Mouse (Mus musculus): ENCODE data around the gene Rprml.

The Rprml gene

DNA sequence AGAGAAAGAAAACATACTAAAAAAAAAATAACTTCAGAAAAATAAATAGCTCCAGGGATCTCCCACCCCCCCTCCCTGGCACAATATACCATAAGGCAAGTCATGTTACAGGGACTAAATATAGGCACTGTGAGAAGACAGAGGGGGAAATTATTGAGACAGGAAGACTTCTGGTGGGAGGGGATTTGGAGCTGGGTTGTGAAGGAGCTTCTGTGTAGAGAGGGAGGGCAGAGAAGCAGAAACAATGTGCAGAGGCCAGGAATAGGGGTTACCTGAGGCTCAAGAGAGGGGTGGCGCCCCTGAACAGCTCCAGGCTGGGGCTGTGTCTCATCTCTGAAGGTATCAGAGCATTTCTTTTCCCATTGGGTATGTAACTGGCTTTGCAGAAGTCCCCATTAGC lies 16.3 kb downstream of the Rprml start:
- no peak for DNase-seq (ENCODE audit: low read depth)

DNA sequence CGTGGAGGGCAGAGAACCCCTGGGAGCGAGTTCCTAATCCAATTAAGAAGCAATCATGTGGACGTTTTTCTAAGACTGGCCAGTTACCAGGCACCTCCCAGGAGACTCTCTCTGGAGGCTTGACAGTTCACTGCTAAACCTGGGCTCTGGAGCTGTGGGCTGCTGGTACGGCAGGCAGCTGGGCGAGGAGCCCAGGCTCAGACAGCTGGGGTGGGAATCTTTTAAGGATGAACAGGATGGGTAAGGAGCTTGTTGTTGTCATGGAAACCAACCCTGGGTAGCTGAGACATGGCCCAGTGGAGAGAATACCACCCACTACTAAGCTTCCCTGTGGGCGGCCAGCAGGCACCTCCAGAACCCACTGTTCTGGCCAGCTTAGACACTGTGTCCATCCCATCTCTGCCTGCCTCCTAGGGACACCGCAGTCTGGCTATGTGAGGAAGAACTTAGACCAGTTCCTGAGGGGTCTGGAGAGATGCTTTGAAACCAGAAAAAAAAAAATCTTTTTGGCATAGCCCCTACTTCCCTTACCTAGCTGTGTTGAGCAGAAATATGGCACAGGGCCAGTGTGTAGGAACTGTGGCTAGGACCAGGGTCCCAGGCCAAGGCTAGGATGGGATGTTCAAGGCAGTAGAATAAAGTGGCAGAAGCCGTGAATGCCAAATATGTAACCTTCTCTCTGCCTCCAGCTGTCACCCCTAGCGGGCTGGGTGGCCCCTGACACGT lies 17.0 kb downstream of the Rprml start:
- DNase-seq (ENCODE audit: low read depth), result no peak

DNA sequence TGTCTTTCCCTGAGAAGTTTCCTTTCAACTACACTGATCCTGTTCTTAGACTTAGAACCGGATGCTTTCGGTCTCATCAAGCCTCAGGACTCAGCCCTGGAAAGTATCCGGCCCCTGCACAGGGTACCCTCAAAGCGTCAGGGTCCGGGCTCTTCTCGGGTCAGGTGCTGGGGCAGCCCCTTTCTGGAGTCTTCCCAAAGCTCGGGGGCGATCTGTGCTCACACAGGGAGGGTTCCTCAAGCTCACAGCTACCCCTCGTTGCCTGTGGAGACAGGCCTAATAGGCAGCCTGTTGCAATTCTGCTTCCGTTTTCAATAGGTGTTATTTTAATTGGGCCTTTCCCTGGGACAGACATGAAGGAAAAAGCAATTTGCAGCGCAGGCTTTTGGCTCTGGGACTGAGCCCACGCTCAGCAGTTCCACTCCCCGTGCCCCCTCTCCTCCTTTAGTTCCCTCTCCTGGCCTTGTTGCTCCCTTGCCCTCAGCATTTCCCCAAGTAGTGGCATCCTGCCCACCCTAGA lies 17.6 kb downstream of the Rprml start:
- no peak for DNase-seq (ENCODE audit: low read depth)

DNA sequence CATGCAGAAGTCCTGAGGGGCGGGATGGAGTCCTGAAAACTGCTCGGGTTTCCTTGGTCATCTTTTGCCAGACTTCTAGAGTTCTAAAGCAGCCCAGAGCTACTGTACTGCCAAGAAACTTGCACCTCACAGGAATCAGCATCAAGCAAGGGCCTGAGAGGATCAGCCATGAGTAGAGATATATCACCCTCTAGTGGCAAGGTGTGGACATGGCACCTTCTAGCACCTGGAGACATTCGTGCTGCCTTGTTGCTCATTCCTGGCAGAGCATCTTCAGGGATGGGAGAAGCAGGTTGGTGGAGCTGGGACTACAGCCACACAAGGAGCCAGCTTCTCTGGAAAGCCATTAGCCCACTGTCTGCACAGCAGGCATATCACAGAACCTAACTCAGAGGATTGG lies 26.2 kb downstream of the Rprml start:
- peak; percentile 70 for DNase-seq (ENCODE audit: low read depth)

DNA sequence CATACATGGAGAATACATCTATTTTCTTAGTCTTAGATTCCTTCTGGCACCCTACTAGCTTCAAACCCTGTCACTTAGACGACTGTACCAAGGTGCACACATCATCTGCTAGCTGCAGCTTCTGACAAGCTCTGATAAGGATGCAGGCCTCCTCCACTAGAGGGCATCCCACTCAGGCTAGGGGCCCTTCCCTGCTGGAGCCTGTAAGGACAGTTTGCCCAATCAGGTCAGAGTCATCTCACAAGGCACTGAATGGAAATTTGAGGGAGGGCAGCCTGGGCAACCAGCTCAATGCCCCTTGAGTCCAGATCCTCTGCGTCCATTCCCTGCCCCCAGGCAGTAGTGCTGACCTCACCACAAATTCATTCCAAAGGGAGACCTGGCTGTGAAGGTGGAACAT lies 27.7 kb downstream of the Rprml start:
- DNase-seq (ENCODE audit: low read depth), result peak; percentile 41

DNA sequence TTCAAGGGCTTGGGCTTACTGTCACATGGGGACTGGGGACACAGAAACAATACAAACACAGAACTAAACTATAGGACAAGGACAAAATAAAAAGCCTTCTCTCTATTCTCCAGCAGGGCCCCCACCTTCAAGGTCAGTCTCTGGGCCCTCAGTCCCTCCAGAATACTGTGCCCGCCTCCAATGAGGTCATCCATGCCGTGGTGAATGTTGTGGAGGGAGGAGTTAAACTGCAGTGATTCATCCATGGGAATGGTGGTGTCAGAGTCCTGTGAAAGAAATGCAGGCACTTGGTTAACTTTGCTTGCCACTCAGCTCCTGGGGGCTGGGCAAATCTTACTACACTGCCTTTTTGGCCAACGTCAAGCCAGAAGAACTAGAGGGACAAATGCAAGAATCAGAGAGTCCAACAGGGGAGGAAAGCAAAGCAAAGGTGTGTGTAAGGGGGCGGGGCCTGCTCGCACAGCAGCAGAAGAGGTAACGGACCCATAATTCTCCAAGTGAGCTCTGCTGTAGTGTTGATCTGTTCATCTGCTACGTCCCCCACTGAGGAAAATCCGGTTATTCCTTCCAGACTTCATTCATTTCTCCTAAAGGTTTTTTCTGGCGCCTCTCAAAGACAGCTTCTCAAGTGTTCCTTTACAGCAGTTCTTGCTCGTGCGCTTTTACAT lies 34.4 kb downstream of the Rprml start:
- no peak for DNase-seq (ENCODE audit: low read depth)

DNA sequence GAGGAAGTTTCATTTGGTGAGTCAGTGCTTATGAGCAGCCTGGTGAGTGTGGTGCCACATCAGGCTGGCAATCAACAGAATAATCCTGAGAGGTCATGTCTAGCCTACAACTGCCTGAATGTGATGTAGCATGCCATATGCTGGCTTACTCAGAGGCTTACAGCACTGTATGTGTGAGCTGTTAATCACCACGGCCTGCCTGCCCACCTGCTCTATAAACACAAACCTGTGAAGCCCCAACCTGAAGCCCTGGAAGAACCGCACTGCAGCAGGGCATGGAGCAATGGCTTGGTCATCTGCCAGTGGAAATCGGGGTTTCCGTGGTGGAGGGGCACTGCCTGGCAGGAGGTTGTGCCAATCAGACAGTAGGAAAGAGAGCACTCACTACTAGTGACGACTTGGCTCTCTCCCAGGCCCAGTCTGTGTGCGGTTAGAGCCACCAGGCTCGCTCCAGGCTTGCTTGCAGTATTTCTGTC lies 35.9 kb downstream of the Rprml start:
- no peak for DNase-seq (ENCODE audit: low read depth)

DNA sequence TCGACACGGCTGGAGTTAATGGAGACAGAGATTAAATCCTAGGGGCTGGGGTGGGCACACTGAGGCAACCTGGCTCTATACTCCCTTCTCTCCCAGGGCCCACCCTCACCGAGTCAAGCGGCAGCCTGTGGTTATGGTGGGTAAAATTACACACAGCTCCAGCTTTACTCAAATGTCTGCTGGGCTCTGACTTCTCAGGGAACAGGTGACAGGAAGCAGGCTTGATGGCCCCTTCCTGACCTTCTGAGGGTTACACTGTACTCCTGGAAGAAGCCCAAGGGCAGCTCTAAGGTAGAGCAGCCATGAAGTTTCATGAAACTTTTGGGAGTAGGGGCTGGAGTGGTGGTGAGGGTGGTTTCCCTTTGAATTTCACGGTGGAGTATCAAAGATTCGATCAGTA lies 37.3 kb downstream of the Rprml start:
- DNase-seq (ENCODE audit: low read depth), result no peak

DNA sequence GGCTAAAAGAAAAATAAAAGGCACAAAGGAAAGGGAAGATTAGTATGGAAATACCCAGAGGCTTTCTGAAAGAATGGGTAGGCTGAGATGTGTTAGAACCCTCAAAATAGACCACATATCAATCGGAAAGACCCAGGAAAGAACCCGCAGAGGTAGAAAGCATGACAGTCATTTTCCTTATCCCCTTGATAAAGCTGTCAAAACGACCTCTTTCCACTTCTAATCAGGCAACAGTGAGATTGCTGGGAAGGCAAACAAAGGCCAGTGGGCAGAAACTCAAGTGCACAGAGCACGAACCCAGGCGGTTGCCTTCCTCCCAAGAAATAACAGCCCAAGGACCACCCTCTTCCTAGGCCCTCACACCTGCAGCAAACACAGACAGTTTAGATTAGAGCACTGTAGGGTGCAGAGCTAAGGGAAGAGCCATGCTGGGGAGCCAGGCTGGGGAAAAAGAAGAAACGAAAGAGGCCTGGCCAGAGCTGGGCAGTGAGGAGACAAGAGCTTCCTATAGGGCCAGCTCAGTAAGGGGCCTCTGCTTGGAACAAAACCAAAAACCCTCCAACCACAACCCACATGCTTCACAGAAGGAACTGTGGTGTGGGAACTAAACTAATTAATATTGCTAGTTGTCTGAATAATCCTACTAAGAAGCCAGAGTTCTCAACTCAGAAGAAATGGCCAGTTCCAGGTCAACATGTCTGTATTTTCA lies 39.1 kb downstream of the Rprml start:
- DNase-seq (ENCODE audit: low read depth), result no peak

DNA sequence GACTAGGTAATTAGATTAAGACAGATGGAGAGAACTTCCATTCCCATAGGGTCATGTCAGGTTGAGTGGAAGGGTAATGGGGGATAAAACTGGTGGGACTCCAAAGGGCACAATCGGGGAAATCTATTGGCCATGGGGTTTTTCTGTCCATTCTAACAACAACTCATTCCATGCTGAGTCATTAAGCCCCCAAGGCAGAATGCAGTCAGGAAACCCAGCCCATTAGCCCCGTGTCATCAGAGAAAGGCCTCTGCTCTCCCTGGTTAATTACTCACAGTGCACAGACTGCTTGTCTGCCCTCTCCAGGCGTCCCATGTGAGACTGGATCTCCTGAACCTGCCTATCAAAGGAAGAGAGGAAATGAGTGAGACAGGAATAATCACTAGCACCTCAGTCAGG lies 39.6 kb downstream of the Rprml start:
- no peak for DNase-seq (ENCODE audit: low read depth)

DNA sequence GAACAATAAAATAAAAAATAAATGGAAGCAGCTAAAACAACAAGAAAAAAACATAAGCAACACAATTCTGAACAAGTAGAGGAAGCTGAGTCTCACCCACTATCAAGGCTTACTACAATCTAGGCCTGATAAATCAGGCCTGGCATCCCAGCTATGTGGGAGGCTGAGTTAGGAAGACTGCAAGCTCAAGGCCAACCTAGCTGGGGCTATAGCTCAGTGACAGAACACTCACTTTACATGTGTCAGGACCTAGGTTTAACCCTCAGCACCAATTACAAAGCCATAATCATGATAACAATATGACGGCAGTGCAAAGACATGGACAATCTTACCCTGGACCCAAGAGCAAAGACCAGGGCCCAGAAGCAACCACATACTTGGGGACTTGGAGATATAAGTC lies 41.7 kb downstream of the Rprml start:
- DNase-seq (ENCODE audit: low read depth), result no peak

DNA sequence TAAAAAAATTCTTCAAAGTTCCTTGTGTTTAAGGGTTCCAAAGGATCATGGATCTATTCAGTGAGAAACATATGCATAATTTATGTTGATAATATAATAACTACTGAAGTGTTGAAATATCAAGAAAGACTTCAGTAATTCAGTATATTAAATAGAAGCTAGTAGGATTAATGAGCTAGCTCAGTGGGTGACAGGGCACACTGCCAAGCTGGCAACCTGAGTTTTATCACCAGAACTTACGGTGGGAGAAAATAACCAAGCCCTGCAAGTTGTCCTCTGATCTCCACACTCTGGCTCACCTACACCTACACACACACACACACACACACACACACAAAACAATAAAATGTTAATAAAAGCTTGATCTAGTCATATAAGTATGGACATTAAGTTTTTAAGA lies 43.9 kb downstream of the Rprml start:
- DNase-seq (ENCODE audit: low read depth), result no peak

DNA sequence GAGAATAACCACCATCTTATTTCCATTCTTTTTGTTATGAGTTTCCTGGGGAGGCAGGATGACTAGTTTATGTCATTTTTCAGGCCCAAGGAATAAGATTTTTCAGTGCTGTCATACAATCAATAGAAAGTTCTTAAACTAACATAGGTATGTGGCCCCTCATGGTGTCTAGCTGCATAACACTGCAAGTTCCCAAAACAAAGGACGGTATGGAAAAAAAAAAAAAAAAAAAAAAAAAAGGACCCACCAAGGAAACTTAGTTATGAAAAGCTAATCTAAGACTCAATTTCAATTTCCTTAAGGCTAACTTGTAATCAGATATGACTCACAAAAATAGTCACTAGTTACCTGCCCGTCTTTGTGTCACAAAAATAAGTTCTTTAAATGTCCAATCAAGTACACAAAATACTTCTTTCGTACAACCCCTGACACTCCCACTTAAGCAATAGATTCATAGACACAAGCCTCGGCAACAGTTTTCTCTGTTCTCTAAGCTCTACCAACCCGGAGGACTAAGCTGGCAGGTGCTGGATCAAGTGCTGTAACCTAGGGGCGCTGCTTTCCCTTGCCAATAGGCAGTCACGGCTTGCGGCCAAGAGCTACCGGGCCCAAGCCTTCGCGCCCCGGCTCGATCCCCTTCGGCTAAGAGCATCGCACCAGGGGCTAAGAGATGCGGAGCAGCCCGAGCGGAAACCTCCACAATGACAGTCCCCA lies 47.6 kb downstream of the Rprml start:
- DNase-seq (ENCODE audit: low read depth), result no peak

DNA sequence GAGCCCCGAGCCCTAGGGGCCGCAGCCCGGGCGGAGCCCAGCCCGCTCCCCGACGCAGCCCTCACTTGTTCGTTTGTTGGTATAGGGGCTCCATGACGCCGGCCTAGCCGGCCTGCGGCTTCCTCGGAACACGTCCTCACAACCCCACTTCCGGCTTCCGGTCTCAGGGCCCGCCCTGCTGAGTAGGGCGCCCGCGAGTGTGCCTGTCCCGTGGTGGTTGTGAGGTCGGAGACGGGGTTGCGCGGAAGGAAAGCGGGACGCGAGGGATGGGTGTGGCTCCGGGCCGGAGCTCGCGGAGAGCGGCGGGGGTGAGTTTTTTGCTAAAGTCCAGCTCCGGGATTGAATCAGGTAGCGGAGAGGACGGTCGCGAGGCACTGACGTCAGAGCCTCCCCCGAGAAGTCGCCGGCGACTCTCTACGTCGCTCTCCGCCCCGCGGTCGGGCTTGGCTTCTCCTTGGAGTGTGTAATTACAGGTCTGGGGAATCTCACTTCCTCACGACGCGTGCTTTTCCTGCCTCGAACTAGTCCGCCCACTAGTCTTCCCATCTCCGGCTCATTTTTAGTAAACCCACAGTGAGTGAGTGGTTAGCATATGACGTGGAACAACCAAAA lies 48.3 kb downstream of the Rprml start, which contains the start of gene Gosr2:
Gene Gosr2, minus strand, starts transcription at position 334 of the 612 bp plus-strand sequence.
- peak; percentile 95 for DNase-seq (ENCODE audit: low read depth)

DNA sequence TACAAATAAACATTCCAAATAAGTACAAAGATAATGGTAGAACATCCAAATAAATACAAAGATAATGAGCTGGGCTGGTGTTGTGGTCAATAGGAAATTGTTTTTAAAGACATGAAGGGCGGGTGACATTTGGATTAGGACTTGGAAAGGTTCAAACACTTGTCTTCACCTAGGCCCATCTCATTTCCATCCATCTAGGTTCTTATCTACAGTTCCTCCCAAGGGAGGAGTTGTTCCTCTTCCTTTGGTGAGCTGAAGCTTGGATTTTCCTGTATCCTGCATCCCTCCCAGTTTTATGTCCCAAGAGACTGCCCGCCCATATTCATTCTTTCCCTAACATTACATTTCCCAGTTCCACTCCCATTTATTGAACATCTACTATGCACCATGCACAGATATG lies 48.9 kb downstream of the Rprml start:
- no peak for DNase-seq (ENCODE audit: low read depth)

Measured in naive thymus-derived CD4-positive, alpha-beta T cell, adult 2 months (primary cell).